Mouse (Mus musculus) layer of hippocampus, adult 8-10 months (tissue): ENCODE data around the gene Ablim2. TPM values are rescaled to one million over a fixed set of nuclear protein-coding genes. Genes with fewer than 3 reads are reported as not detected.

Experiments
- DNase-seq, 2 experiments: peaks; one replicate each; pipeline ENCODE4 v3.0.0; 2022; ENCODE audit warnings: low spot score in 2 of 2
- total RNA-seq, 4 experiments: library from RNA; stranded (reverse); gene quantifications; 2 replicates each; pipeline ENCODE4 v1.2.4; 2022

The Ablim2 gene
- total RNA-seq, 4 experiments from 2014 or later, result 114 to 158 (median 135) TPM

DNA sequence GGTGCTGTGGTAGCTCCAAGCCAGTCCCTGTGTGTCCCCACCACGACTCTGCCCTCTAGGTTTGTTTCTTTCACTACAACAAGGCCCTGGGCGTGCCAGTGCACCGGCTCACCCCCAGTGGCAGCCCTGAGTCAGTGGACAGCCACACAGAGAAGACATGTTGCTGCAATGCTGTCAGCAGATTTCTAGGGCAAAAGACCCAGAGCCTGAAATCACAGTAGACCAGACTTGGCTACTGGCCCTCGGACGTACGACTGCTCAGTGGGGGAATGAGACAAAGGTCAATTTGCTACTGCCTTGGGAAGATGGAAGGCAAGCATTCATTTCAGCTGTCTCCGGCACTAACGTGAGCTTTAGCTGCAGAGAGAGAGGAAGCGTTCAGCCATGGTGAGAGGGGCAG lies 124.7 kb downstream of the Ablim2 start:
- no peak for DNase-seq

DNA sequence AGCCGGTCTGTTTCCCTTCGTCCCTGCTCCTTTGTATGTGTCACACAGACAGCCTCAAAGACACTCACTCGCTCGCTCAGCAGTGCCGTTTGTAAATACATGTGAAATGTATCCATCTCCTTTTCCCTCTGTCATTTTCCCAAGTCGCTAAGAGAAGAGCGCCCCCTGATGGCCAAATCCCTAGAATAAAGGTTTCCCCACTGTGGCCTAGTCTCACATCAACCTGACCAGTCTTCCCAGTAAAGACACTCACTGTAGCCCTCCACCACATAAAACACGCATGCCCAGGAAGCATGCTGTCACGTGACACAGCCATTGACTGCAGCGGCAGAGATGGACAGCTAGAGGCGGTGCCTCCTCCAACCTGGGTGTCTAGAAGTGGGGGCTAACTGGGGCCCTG lies 126.6 kb downstream of the Ablim2 start:
- peak in 1 of 2 experiments; percentile 56 for DNase-seq

DNA sequence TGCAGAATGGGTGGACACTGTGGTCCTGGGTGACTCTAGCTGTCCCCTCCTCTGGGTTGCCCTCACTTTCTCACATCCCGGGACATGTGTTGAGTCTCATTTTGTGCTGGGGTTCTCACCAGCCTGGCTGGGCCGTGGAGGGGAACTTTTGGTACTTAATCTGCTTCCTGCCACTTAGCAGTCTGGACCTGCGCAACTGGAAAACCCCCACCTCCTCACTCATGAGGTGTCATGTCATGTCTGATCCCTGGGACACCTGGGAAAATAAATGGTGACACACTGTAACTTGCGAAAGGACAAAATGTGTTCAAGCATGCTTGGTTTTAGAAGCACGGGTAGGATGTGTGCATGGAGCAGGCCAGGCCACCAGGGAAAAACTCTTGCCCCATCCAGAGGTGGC lies 127.0 kb downstream of the Ablim2 start:
- DNase-seq, result no peak

DNA sequence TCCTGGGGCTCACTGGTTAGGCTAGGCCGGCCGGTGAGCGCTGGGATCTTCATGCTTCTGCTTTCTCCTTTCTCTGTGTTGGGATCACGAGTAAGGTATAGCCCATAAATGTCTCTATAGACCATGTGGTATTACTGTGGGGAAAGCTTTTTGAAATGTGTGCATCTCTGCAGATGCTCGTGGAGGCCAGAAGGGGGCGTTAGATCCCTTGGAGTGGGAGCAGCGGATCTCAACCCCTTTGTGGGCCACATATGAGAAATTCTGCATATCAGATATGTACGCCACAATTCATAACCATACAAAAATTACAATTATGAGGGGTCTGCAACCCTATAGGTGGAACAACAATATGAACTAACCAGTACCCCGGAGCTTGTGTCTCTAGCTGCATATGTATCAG lies 131.3 kb downstream of the Ablim2 start:
- no peak for DNase-seq

DNA sequence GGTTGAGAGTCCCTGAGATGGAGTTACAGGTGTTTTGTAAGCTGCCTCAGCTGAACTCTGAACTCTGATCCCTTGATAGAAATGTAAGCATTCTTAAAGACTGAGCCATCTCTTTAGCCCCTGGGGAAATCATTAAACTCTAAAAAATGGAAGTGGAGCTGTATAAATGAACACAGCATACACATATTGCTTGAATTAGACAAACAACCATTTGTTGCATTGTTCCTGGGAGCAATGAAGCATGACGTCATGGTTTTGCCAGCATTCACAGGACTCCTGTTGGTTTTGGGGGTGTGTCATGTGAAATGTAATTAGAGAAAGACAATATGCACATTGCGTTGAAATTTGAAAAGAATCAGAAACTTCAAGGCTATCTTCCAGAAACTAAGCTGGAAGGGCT lies 132.0 kb downstream of the Ablim2 start:
- DNase-seq, result no peak

DNA sequence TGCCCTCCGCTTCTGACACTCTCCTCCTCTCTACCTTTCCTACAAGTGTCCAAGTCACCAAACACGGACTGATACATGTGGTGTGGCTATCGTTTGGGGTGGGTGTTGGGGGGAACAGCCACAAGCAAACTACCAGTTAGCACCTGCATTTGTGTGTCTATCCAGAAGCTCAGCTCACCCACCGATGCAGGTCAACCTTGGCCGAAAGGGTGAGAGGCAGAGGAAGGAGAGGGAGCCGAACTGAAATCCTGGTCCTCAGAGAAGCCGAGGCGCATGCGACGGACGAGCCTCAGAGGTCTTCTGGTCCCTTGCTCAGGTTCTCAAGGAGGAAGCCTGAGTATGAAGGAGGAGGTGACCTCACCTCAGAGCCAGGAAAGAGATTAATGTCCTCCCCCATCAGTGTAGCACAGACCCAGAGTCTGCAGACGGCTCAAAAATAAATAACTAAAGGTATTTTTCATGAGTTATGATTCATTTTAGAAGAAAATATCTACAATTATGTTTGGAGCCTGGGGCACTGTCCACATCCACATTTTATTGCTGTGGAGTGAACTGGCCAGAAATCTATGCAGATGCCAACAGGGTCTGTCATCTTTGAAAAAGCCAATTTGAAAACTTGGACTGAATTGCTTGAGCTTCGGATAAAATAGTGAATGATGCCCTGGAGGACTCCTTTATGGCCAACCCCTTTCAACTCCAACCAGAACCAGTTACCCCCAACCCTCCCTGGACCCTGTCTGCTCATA lies 133.5 kb downstream of the Ablim2 start:
- no peak for DNase-seq

DNA sequence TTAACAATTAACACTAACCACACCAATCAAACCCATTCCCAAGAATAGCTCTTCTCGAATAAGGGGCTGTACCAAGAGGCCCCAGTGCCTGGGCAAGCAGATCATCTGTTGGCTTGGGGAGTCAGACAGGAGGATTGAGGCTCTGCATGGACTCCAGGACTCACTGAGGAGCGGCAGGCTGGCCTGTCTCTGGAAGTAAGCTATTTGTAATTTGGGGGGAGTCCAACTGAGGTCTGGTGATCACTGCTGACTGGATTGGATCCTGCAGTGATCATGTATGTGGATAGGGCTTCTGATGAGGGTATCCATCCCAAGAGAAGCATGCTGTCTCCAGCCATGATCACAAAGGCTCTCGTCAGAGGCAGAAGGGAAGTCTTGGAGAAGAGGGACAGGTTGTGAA lies 134.7 kb downstream of the Ablim2 start:
- DNase-seq, result peak in 1 of 2 experiments; percentile 3

DNA sequence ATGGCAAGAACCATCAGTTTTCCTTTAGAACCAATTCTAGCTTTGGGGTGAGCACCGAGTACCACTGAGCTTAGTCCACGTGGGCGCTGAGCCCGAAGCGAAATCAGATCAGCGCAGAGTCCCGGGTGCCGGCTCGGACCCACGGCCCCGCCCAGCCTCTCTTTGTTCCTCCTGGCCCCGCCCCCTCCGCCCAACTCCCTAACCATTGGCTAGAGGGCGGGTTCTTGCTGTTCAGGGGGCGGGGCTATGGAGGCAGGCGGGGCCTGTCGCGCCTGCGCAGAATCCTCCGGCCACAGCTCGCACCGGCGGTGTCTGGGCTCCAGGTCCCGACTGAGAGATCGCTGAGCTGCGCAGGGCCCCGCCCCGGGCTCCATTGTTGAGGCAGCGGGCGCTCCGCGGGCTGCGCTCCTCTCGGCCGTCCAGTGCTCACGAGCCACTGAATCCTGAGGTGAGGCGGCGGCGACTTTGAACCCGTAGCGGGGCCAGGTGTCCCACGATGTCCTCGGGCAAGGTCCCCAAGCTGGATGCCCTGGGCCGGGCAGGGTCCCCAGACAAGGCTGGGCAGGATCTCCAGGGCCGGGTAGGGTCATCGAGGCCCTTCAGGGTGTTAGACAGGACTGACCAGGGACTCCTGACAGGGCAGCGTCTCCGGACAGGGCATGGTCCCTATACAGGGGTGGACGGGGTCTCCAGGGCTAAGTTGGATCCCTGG lies 135.6 kb downstream of the Ablim2 start, which contains the start of gene Afap1:
Afap1 (plus strand) TSS at position 227 of the 712 bp plus-strand sequence.
- peak; percentile 97 to 99 for DNase-seq

DNA sequence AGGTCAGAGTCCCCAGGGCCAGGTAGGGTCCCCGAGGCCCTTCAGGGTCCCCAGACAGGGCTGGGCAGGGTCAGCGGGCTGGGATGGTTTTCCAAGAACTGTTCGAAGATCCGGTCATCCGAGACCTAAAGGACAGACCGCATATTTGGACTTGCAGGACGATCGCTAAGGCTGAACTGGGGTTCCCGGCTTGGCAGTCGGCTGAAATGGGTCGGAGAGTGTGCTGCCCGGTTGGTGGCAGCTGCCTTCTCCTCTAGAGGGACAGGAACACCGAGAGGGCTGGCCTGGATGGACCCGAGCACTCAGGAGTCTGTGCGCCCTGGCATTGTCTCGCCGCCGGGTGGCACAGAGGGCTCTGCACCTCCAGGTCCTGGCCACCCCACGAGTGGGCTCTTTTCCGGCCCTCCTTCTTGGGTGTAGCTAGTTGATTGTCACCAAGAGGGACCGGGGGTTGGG lies 136.2 kb downstream of the Ablim2 start:
- DNase-seq, result peak; percentile 41 to 50

DNA sequence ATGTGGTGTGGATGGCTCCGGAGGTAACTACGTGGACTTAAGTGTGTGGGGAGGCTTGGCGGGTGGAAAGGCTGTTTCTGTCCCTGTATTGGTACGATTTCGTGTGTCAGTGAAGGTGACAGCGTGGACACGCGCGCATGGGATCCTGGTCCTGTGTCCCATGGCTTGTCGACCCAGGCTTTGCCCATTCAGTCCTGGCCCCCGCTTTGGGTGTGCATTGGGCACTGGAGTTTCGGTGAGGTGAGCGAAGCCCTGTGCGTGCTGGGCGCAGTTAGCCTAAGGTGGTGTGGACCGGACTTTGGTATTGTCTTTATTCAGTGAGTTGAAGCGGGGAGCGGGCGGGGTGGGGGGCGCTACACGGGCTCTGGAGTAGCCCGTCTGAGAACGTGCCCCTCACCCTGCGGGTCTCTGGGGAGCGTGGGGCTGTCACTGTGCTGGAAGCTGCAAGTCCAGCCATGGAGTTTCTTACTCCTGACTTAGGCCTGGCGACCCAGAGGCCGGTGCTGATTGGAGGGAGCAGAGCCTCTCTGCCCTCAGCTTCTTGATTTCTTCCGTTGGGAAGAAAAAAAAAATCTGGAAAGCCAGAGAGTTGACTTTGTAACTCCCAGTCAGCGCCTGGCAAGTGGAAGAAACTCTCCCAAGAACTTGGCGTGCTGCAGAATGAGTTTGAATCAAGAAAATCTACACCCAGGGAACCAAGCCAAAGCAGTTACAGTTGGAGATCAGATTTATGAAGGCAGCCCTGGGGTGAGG lies 136.8 kb downstream of the Ablim2 start:
- DNase-seq, result peak in 1 of 2 experiments; percentile 13

DNA sequence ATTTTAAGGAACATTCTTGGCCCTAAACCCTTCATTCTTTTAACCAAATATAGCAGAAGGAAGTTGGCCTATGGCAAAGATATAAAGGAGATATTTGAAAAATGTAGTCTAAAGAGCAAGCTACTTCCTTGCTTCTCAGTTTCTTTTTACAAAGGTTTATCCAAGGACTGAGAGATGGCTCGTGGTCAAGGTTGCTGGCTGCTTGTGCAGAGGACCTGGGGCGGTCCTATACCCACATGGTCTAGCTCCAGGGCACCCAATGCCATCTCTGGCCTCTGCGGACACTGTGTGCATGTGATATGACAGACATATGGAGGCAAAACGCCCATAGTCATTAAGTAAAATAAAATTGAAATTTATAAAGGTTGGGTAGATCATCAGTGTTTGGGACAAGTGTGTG lies 138.2 kb downstream of the Ablim2 start:
- no peak for DNase-seq

DNA sequence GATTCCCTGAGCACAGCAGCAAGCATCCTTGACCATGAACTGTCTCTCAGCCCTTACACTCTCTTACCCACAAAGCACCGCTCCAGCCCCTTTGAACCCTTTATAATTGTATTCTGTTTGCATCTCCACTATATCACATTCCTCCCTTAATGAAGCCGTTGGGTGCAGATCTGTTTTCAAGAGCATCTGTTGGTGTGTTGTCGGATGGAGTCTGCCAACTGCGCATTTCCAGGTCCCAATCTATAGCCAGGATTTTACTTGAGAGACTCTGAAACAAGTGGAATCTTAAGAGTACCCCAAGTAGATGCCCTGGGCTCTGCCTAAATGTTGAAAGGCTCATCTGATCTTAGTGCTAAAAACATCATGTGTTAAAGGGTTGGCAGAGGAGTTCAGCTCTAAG lies 138.9 kb downstream of the Ablim2 start:
- peak in 1 of 2 experiments; percentile 3 for DNase-seq

DNA sequence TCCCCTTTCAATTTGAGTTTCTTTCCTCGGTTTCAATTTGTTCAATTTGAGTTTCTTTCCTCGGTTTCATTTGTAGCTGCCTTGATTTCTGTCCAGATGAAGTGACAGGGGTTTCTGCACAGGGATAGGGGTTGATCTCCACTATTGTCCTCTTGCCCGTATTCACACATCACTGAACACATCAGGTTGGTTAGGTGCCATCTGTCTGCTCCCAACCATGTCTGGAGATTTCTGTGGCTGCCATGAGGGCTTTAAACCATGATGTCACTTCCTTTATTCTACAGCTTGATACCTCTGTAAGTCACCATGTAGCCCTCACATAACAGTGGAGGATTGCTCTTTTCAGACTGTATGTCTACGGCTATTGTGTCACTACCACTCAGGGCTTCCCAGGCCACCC lies 139.5 kb downstream of the Ablim2 start:
- no peak for DNase-seq

DNA sequence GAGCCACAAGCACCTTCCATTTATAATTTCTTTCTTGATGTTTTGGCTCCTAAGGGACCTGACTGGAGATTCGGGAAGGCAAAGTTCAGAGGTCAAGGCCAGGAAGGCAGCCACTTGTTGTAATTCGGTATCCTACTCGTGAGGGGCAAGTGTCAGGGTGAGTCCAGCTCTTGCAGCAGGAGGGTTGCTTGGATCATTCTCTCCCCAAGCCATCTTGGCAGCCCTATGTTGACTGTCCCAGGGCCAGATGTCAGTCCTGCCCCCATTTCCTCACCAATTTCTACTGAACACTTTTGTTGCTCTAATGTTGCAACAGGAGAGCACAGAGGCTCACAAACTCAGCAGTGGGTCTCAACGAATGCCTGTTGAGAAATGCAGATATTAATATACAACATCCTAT lies 140.4 kb downstream of the Ablim2 start:
- DNase-seq, result no peak

DNA sequence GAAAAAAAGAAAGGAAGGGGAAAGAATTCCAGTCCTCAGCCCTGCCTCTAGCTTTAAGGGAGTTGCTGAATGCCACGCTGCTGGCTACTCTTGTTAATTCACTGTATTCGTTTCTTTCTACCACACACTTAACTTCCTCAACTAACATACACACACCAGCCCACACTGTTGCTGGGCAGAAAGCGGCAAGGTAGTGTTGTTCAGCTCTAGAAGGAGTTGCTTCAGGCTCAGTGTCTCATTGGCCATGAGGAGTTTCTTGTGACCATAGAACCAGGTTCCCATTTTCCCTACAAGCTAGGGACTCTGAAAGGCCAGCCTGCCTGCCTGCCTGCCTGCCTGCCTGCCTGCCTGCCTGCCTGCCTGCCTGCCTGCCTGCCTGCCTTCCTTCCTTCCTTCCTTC lies 141.3 kb downstream of the Ablim2 start:
- DNase-seq, result no peak

DNA sequence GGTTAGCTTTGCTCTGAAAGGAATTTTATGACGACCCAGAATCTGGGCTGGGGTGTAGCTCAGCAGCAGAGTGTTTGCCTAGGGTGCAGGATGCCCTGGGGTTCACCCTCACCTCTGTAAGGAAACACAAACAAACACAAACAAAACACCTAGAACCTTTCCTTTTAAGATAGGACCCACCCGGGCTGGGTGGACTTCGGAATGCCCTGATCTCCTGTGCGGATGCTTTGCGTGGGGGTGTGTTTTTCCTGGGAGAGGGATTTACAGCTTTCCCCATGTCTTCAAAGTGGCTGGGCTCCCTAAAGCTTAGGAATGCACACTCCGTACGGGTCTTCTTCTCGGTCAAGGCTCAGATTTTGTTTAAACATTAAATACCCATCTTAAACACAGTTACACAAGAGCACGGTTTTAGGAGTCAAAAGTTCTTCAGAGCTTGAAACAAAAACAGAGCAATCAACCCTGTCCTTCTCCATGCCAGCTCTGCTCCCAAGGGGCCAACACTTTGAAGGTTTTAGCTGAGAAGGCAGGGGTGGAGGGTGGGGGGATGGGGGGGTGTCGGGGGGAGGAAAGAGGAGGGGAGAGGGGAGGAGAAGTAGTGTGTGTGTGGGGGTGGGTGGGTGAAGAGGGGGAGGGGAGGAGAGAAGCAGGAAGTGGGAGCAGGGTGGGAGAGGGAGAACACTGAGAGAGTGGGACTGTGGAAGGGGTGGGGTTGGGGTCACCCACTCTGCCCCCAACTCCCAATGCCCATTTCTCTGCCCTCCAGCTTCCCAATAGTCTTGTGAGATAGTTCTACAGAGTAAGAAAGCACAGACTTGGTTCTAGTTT lies 142.9 kb downstream of the Ablim2 start:
- DNase-seq, result no peak

DNA sequence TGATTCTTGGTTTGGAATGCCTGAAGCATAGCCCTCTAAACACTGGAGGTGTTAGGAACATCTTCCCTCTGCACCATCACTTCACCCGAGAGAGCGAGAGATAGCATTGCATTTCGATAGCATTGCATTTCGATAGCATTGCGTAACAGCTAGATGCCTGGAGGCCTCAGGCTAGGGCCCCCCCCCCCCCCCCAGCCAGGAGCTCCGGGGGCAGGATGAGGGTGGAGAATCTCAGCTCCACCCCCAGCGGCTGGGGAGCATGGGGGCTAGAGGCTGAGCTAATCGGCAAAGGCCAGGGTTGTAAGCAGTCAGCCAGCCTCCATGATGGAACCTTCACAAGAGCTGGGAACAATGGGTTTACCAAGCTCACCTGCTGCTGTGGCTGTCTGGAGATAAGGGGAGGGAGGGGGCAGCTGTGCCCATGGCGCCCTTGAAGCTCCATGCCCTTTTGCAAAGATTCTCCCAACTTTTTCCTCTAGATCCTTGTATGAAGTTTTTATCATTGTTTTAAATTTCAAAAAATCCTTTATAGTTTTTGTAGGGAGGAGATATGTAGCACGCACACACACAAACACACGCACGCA lies 143.6 kb downstream of the Ablim2 start:
- no peak for DNase-seq

DNA sequence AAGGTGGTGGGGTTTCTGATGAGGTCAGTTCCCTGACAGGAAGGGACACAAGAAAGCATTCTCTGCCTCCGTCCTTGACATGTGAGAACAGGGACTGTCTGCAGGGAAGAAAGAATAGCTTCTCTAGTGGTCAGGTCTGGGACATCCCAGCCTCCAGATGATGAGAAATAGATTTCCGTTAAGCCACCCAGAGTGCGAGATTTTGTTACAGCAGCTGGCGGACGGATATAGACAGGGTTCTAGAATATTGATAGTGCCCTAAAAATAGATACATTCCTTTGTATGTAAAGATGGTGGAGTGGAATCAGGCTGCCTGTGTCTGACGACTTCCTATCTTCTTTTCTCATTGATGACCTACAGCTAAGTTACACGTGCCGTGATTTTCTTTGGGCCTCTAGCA lies 145.8 kb downstream of the Ablim2 start:
- DNase-seq, result no peak

DNA sequence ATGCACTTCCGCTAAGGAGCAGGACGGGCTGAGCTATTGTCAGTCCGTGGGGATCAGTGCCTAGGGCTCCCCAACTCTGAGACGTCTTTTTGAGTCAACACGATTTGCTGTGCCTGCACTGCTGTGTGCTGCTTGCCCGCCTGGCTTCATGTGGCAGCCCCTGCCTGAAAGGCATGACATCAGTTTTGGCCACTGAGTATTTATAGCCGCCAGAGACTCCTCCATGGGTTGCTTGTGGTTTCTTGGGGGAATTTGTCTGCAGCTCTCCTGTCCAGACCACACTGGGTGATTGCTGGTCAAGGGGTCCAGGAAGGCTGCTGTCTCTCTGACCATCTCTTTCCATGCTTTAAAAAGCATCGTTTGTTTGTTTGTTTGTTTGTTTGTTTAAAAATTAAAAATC lies 147.6 kb downstream of the Ablim2 start:
- no peak for DNase-seq

DNA sequence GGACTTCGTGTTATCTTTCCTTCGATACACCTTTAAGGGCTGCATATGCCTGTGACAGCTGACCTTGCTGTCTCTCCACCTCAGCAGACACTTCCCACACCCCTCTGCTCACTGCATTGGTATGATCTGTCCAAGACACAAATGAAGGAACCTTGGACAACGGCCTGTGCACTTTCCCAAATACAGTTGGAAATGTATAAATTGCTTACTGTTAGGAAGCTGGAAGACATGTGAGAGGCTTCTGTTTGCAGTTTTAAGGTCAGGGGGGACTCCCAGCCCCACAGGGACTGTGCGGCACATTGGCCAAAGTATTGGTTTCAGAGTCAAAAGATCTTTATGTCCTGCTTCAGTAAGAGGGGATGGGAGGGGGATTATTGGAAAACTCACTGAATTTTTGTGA lies 149.4 kb downstream of the Ablim2 start:
- no peak for DNase-seq
